Comparison of ENCODE assay signal across 16 mouse cellular contexts in the genomic region with DNA sequence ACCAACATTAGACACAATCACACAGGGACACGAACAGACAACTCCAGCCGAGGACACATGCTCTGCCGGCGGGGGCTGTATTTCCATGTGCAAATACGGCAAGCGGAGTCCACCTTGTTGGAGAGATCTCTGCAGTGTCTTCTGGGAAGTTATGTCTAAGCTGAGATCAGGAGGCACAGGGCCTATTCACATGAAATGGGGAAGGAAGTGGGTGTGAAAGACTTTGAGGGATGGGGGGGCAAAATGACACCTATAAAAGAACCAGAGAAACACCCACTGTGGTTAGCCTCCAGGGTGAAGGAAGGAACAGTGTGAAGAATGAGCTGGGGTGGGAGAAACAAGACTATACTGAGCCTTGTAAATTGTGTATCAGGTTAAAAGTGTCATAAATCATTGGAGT. TPM values are rescaled to one million over a fixed set of nuclear protein-coding genes. Genes with fewer than 3 reads are reported as not detected.
DNase-seq lines count a peak whose midpoint lies in the region; ATAC-seq and TF ChIP-seq lines count a peak whose summit lies in the region.
"Had no signal": no experiment of that assay in that cellular context is flagged by ENCODE, and none has a peak within 500 bp of the region (broad histone marks: within the 10 kb centered on the region; RNA-seq: fewer than 3 reads in every experiment).

No protein-coding gene starts in this region.

- DNase-seq in thymus, postnatal 0 days (ENCODE audit: low spot score): peak; percentile 25
- DNase-seq in thymus, postnatal 4 days: no peak
- DNase-seq in adrenal gland, postnatal 10 days: no peak
- DNase-seq in forebrain, postnatal 0 days: no peak
- DNase-seq in midbrain, embryonic 14.5 days: no peak
- DNase-seq: adrenal gland, postnatal 14 days; cerebellum, adult 11 months; gastrocnemius, postnatal 36 days; kidney, postnatal 25 days; layer of hippocampus, postnatal 36 days had no signal

- WGBS in forebrain, postnatal 0 days: 89% methylated on average over 6 of the region's 6 CpGs
- WGBS in midbrain, embryonic 14.5 days: 93% methylated on average over 6 of the region's 6 CpGs

- no peak overlapping the region for H3K27ac ChIP-seq in forebrain, postnatal 0 days (ENCODE audit: low read depth, low read length)
- no peak overlapping the region for H3K27ac ChIP-seq in midbrain, embryonic 14.5 days (replicated peaks; ENCODE audit: low read depth, low read length)
- H3K27ac ChIP-seq: limb, embryonic 10.5 days; neural tube, embryonic 15.5 days had no signal

- peaks cover 95% of the 10 kb centered on the region for H3K4me1 ChIP-seq in erythroblast, embryonic 14.5 days (ENCODE audit: control insufficient read depth)
- peaks cover 75% of the 10 kb centered on the region for H3K4me1 ChIP-seq in megakaryocyte, embryonic 14.5 days
- no peaks in the 10 kb centered on the region; the same call in 1 of the 2 replicates for H3K4me1 ChIP-seq in forebrain, postnatal 0 days (ENCODE audit: insufficient read depth)
- peaks cover 6% of the 10 kb centered on the region; the same call in 1 of the 2 replicates for H3K4me1 ChIP-seq in midbrain, embryonic 14.5 days (ENCODE audit: control insufficient read depth, insufficient read depth, low read length)

- no peak for ATAC-seq in erythroblast, adult 5-6 weeks (replicated peaks; ENCODE audit: low FRiP score, poor library complexity, severe bottlenecking)
- ATAC-seq in forebrain, postnatal 0 days: no peak
- no peak for ATAC-seq in midbrain, embryonic 14.5 days (ENCODE audit: low FRiP score, low TSS enrichment)
- ATAC-seq: midbrain, embryonic 16.5 days had no signal

- no peak overlapping the region for H3K9ac ChIP-seq in forebrain, postnatal 0 days
- no peak overlapping the region for H3K9ac ChIP-seq in midbrain, embryonic 14.5 days (replicated peaks; ENCODE audit: low read length)
- H3K9ac ChIP-seq: neural tube, embryonic 15.5 days had no signal

- H3K36me3 ChIP-seq in erythroblast, embryonic 14.5 days (ENCODE audit: control insufficient read depth): peaks cover 24% of the 10 kb centered on the region
- no peaks in the 10 kb centered on the region for H3K36me3 ChIP-seq in megakaryocyte, embryonic 14.5 days (replicated peaks; ENCODE audit: low read length)
- H3K36me3 ChIP-seq in forebrain, postnatal 0 days (ENCODE audit: insufficient read depth): no peaks in the 10 kb centered on the region
- H3K36me3 ChIP-seq in midbrain, embryonic 14.5 days (ENCODE audit: control insufficient read depth, insufficient read depth, low read length): no peaks in the 10 kb centered on the region
- H3K36me3 ChIP-seq: limb, embryonic 10.5 days; neural tube, embryonic 15.5 days had no signal

- H3K4me3 ChIP-seq in erythroblast, embryonic 14.5 days (replicated peaks): peak overlapping the region; percentile 44
- peak overlapping the region; percentile 82 for H3K4me3 ChIP-seq in megakaryocyte, embryonic 14.5 days (replicated peaks)
- H3K4me3 ChIP-seq in forebrain, postnatal 0 days (ENCODE audit: low read depth, low read length): no peak overlapping the region
- H3K4me3 ChIP-seq in midbrain, embryonic 14.5 days (replicated peaks; ENCODE audit: low read depth, low read length): no peak overlapping the region
- H3K4me3 ChIP-seq: limb, embryonic 10.5 days; neural tube, embryonic 15.5 days had no signal

- no peak for TF ChIP-seq CTCF in forebrain, postnatal 0 days (IDR thresholded peaks at IDR 0.05; ENCODE audit: low read depth)

- no peaks in the 10 kb centered on the region for H3K27me3 ChIP-seq in erythroblast, embryonic 14.5 days (ENCODE audit: control insufficient read depth)
- H3K27me3 ChIP-seq in megakaryocyte, embryonic 14.5 days (replicated peaks): no peaks in the 10 kb centered on the region
- no peaks in the 10 kb centered on the region for H3K27me3 ChIP-seq in forebrain, postnatal 0 days (ENCODE audit: insufficient read depth, low read length)
- no peaks in the 10 kb centered on the region for H3K27me3 ChIP-seq in midbrain, embryonic 14.5 days (ENCODE audit: control insufficient read depth, insufficient read depth, low read length)
- H3K27me3 ChIP-seq: neural tube, embryonic 15.5 days had no signal

- no peaks in the 10 kb centered on the region for H3K9me3 ChIP-seq in erythroblast, embryonic 14.5 days (ENCODE audit: control insufficient read depth, low read length)
- no peaks in the 10 kb centered on the region for H3K9me3 ChIP-seq in megakaryocyte, embryonic 14.5 days
- no peaks in the 10 kb centered on the region for H3K9me3 ChIP-seq in forebrain, postnatal 0 days (ENCODE audit: low read length)
- no peaks in the 10 kb centered on the region for H3K9me3 ChIP-seq in midbrain, embryonic 14.5 days (ENCODE audit: control insufficient read depth, low read length)
- H3K9me3 ChIP-seq: limb, embryonic 10.5 days; neural tube, embryonic 15.5 days had no signal

- no peak overlapping the region for H3K4me2 ChIP-seq in forebrain, postnatal 0 days (ENCODE audit: low read depth)
- no peak overlapping the region for H3K4me2 ChIP-seq in midbrain, embryonic 14.5 days (ENCODE audit: low read length)
- H3K4me2 ChIP-seq: neural tube, embryonic 15.5 days had no signal

RNA-seq across cellular contexts. Expression of a gene that starts 3.4 kb away (rescaled TPM):
- polyA plus RNA-seq in erythroblast, embryonic 14.5 days (2012): 0.26 and 0.27 TPM in 2 replicates
- 128 and 166 TPM in 2 replicates for total RNA-seq in erythroblast, adult 5-6 weeks (2015; ENCODE audit: low replicate concordance)
- 163 and 167 TPM in 2 replicates for total RNA-seq in erythroblast, adult 5-6 weeks (2017; ENCODE audit: low replicate concordance)
- 1.2 and 1.3 TPM in 2 replicates for polyA plus RNA-seq in thymus, postnatal 0 days (2015; fragmentation: Nextera tagmentation; extraction: Ambion mirVana)
- polyA plus RNA-seq in megakaryocyte, embryonic 14.5 days (2012; ENCODE audit: insufficient read depth, low replicate concordance): 0.07 TPM in 1 of 2 replicates, not detected in the other
- 10 to 100 TPM; 17.2 to 35.8 TPM for total RNA-seq in adrenal gland, postnatal 10 days (2021)
- 0.48 and 0.62 TPM in 2 replicates for total RNA-seq in forebrain, postnatal 0 days (2014; rRNA removed)
- 1.2 and 2.3 TPM in 2 replicates for polyA plus RNA-seq in forebrain, postnatal 0 days (2015; fragmentation: Nextera tagmentation; extraction: Ambion mirVana)
- 0.42 and 0.61 TPM in 2 replicates for polyA plus RNA-seq in midbrain, embryonic 14.5 days (2014; fragmentation: Nextera tagmentation; extraction: Ambion mirVana)

RNA-seq across cellular contexts. Expression of a gene that starts 50.5 kb away (rescaled TPM):
- not detected in 2 replicates for polyA plus RNA-seq in erythroblast, embryonic 14.5 days (2012)
- not detected in 2 replicates for total RNA-seq in erythroblast, adult 5-6 weeks (2015; ENCODE audit: low replicate concordance)
- not detected in 2 replicates for total RNA-seq in erythroblast, adult 5-6 weeks (2017; ENCODE audit: low replicate concordance)
- polyA plus RNA-seq in thymus, postnatal 0 days (2015; fragmentation: Nextera tagmentation; extraction: Ambion mirVana): 0.81 and 1.1 TPM in 2 replicates
- not detected in 2 replicates for polyA plus RNA-seq in megakaryocyte, embryonic 14.5 days (2012; ENCODE audit: insufficient read depth, low replicate concordance)
- 10 to 100 TPM; 29.3 to 35.4 TPM for total RNA-seq in adrenal gland, postnatal 10 days (2021)
- 19.2 and 26.9 TPM in 2 replicates for total RNA-seq in forebrain, postnatal 0 days (2014; rRNA removed)
- polyA plus RNA-seq in forebrain, postnatal 0 days (2015; fragmentation: Nextera tagmentation; extraction: Ambion mirVana): 22.9 and 23.3 TPM in 2 replicates
- polyA plus RNA-seq in midbrain, embryonic 14.5 days (2014; fragmentation: Nextera tagmentation; extraction: Ambion mirVana): 0.36 and 16.0 TPM in 2 replicates

Comparison
In these comparisons a context has a peak if more than half of its experiments do, and no peak if none do; other contexts are left out.
1. H3K4me3 ChIP-seq: peak in erythroblast, embryonic 14.5 days (single experiment) and megakaryocyte, embryonic 14.5 days (single experiment); none in forebrain, postnatal 0 days (single experiment) and midbrain, embryonic 14.5 days (single experiment).